Mouse (Mus musculus): ENCODE results near the gene Mcm2. TPM values are rescaled to one million over a fixed set of nuclear protein-coding genes. Genes with fewer than 3 reads are reported as not detected.

Mcm2 gene
- polyA plus RNA-seq, 1 experiment from 2014 or later, result 305 TPM

- WGBS, result 81% methylated on average over 26 of the region's 26 CpGs
- no peak for DNase-seq (ENCODE audit: extremely low spot score, low spot score)
- no peak overlapping the region for H3K27ac ChIP-seq
- H3K9me3 ChIP-seq, result no peaks in the 10 kb centered on the region
- no peak overlapping the region for H3K4me3 ChIP-seq
- H3K27me3 ChIP-seq (ENCODE audit: poor library complexity, severe bottlenecking), result no peaks in the 10 kb centered on the region
- H3K4me1 ChIP-seq, result peaks cover 23% of the 10 kb centered on the region
- H3K36me3 ChIP-seq (replicated peaks), result peaks cover 34% of the 10 kb centered on the region
These were observed 59.2 kb downstream of the Mcm2 start for GRCm38 (mm10) chr6:88839135-88839970.

- Histone ChIP-seq H3K9me3 (no peaks in the 10 kb centered on the region), H3K4me3 (no peak overlapping the region), H3K27ac (no peak overlapping the region), H3K36me3 (replicated peaks) (peaks cover 34% of the 10 kb centered on the region), H3K4me1 (peaks cover 23% of the 10 kb centered on the region), H3K27me3 (ENCODE audit: poor library complexity, severe bottlenecking) (no peaks in the 10 kb centered on the region)
- 94% methylated on average over 10 of the region's 10 CpGs for WGBS
- no peak for DNase-seq (ENCODE audit: extremely low spot score, low spot score)
These were observed 60.0 kb downstream of the Mcm2 start for GRCm38 (mm10) chr6:88838613-88839012.

GRCm38 (mm10) chr6:88837999-88838398, 60.6 kb downstream of the Mcm2 start:
- no peak for DNase-seq (ENCODE audit: extremely low spot score, low spot score)
- no peak overlapping the region for H3K4me3 ChIP-seq
- peaks cover 18% of the 10 kb centered on the region for H3K4me1 ChIP-seq
- H3K27ac ChIP-seq, result no peak overlapping the region
- H3K27me3 ChIP-seq (ENCODE audit: poor library complexity, severe bottlenecking), result no peaks in the 10 kb centered on the region
- WGBS, result 90% methylated on average over 12 of the region's 12 CpGs
- H3K9me3 ChIP-seq, result no peaks in the 10 kb centered on the region
- peaks cover 34% of the 10 kb centered on the region for H3K36me3 ChIP-seq (replicated peaks)

GRCm38 (mm10) chr6:88836178-88836819, 62.3 kb downstream of the Mcm2 start:
- WGBS, result 92% methylated on average over 28 of the region's 28 CpGs
- peaks cover 34% of the 10 kb centered on the region for H3K36me3 ChIP-seq (replicated peaks)
- H3K27ac ChIP-seq, result no peak overlapping the region
- no peak for DNase-seq (ENCODE audit: extremely low spot score, low spot score)
- H3K27me3 ChIP-seq (ENCODE audit: poor library complexity, severe bottlenecking), result no peaks in the 10 kb centered on the region
- no peaks in the 10 kb centered on the region for H3K9me3 ChIP-seq
- H3K4me1 ChIP-seq, result peaks cover 16% of the 10 kb centered on the region
- no peak overlapping the region for H3K4me3 ChIP-seq

- 71% methylated on average over 5 of the region's 5 CpGs for WGBS
- Histone ChIP-seq H3K27ac (no peak overlapping the region), H3K4me3 (no peak overlapping the region), H3K4me1 (peaks cover 8% of the 10 kb centered on the region), H3K9me3 (no peaks in the 10 kb centered on the region), H3K27me3 (ENCODE audit: poor library complexity, severe bottlenecking) (0 out of 2 replicates have a peak, but pooled peaks cover 6% of the 10 kb centered on the region), H3K36me3 (replicated peaks) (peaks cover 34% of the 10 kb centered on the region)
- DNase-seq (ENCODE audit: extremely low spot score, low spot score), result no peak
These were observed 63.5 kb downstream of the Mcm2 start for GRCm38 (mm10) chr6:88835047-88835446.

Other genes starting within 250 kb of the Mcm2 start
- 5.8 and 7.4 TPM in 2 replicates for gene Mgll, start 174.4 kb downstream of the Mcm2 start, polyA plus RNA-seq (2016; fragmentation: Nextera tagmentation; extraction: Ambion mirVana)
- 20.8 and 21.5 TPM in 2 replicates for gene Abtb1, start 56.8 kb downstream of the Mcm2 start, polyA plus RNA-seq (2016; fragmentation: Nextera tagmentation; extraction: Ambion mirVana)
- 44.7 and 52.8 TPM in 2 replicates for gene Podxl2, start 23.7 kb downstream of the Mcm2 start, polyA plus RNA-seq (2016; fragmentation: Nextera tagmentation; extraction: Ambion mirVana)
- gene Tpra1, start 3.5 kb upstream of the Mcm2 start, polyA plus RNA-seq (2016; fragmentation: Nextera tagmentation; extraction: Ambion mirVana), result 47.9 and 51.5 TPM in 2 replicates